Mouse (Mus musculus) lung, postnatal 0 days (tissue): Measurements from ENCODE around the gene Pcbp1.

Experiments
- CTCF ChIP-seq: IDR thresholded peaks from 2 replicates; pipeline ENCODE4 v1.5.1; 2016; ENCODE audit warnings: antibody characterized with exemption, mild to moderate bottlenecking
- EP300 ChIP-seq: IDR thresholded peaks from 2 replicates; pipeline ENCODE4 v1.6.1; 2016; ENCODE audit warnings: antibody characterized with exemption, mild to moderate bottlenecking, control low read depth

GRCm38 (mm10) chr6:86510979-86511378 is 15.1 kb downstream of the Pcbp1 start:
- TF ChIP-seq CTCF (no peak), EP300 (no peak)
